Mouse (Mus musculus) lung, postnatal 0 days (tissue): ENCODE results near the gene Zbtb7b.

ENCODE experiments used
- CTCF ChIP-seq: IDR thresholded peaks from 2 replicates; pipeline ENCODE4 v1.5.1; 2016; ENCODE audit warnings: antibody characterized with exemption, mild to moderate bottlenecking
- EP300 ChIP-seq: IDR thresholded peaks from 2 replicates; pipeline ENCODE4 v1.6.1; 2016; ENCODE audit warnings: antibody characterized with exemption, mild to moderate bottlenecking, control low read depth

- TF ChIP-seq CTCF: no peak
- TF ChIP-seq EP300: no peak
Measured at GRCm38 (mm10) chr3:89422556-89423205, 28.1 kb upstream of the Zbtb7b start.
